Mouse (Mus musculus): ENCODE results near the gene Dnpep. TPM values are rescaled to one million over a fixed set of nuclear protein-coding genes. Genes with fewer than 3 reads are reported as not detected.

Gene Dnpep
- polyA plus RNA-seq, 1 experiment from 2014 or later: 184 TPM

DNA sequence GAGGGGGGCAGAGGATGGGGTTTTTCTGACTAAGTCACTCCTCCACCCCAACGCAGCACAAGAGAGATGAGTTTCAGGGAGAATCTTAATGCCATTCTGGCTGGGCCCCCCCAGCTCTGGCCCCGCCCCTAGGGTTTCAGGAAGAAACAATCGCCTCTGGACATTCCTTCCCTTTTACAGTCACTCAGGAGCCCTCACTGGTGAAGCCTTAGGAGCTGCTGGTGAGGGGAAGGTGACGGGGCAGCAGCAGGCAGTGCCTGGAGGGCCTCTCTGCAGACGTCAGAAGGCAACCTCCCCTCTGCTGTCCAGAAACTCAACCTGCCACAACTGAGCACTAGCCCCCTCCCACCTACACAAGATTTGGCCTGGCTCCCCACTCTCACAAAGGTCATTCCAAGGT is 31.5 kb upstream of the Dnpep start:
- H3K9ac ChIP-seq (replicated peaks; ENCODE audit: low read length): no peak overlapping the region
- no peak overlapping the region for H3K4me3 ChIP-seq (ENCODE audit: low read length)
- WGBS: 35% methylated on average over 5 of the region's 5 CpGs
- H3K27me3 ChIP-seq (ENCODE audit: insufficient read depth, low read length): no peaks in the 10 kb centered on the region
- H3K36me3 ChIP-seq (ENCODE audit: insufficient read depth, low read length): no peaks in the 10 kb centered on the region
- no peak for ATAC-seq (ENCODE audit: low FRiP score, low TSS enrichment)
- no peak overlapping the region for H3K27ac ChIP-seq (ENCODE audit: low read length)
- H3K4me2 ChIP-seq (replicated peaks; ENCODE audit: low read depth, low read length): no peak overlapping the region
- H3K9me3 ChIP-seq (ENCODE audit: low read length): no peaks in the 10 kb centered on the region
- H3K4me1 ChIP-seq (ENCODE audit: insufficient read depth, low read length): peaks cover 23% of the 10 kb centered on the region

DNA sequence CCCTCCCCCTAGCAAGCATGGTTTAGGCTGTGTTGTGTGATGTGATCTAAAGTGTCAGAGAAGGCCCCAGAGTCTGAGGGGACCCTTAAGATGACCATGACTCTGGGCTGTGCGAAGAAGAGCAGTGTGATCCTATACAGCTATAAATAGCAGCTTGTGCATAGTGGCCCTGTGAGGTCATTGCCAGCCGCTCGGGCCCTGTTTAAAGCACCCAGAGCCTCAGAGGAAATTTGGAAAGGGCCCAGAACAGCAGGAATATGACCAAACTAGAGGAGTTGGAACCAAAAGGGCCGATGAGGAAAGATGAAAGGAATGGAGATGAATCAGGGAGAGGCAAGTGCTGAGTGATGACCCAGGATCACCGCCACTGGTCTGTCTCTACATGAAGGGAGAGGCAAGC is 29.5 kb upstream of the Dnpep start:
- Histone ChIP-seq H3K9me3 (ENCODE audit: low read length) (no peaks in the 10 kb centered on the region), H3K4me3 (ENCODE audit: low read length) (no peak overlapping the region), H3K9ac (replicated peaks; ENCODE audit: low read length) (no peak overlapping the region), H3K27me3 (ENCODE audit: insufficient read depth, low read length) (no peaks in the 10 kb centered on the region), H3K4me1 (ENCODE audit: insufficient read depth, low read length) (peaks cover 34% of the 10 kb centered on the region), H3K36me3 (ENCODE audit: insufficient read depth, low read length) (no peaks in the 10 kb centered on the region), H3K27ac (ENCODE audit: low read length) (no peak overlapping the region), H3K4me2 (replicated peaks; ENCODE audit: low read depth, low read length) (no peak overlapping the region)
- 75% methylated on average over 5 of the region's 5 CpGs for WGBS
- no peak for ATAC-seq (ENCODE audit: low FRiP score, low TSS enrichment)

DNA sequence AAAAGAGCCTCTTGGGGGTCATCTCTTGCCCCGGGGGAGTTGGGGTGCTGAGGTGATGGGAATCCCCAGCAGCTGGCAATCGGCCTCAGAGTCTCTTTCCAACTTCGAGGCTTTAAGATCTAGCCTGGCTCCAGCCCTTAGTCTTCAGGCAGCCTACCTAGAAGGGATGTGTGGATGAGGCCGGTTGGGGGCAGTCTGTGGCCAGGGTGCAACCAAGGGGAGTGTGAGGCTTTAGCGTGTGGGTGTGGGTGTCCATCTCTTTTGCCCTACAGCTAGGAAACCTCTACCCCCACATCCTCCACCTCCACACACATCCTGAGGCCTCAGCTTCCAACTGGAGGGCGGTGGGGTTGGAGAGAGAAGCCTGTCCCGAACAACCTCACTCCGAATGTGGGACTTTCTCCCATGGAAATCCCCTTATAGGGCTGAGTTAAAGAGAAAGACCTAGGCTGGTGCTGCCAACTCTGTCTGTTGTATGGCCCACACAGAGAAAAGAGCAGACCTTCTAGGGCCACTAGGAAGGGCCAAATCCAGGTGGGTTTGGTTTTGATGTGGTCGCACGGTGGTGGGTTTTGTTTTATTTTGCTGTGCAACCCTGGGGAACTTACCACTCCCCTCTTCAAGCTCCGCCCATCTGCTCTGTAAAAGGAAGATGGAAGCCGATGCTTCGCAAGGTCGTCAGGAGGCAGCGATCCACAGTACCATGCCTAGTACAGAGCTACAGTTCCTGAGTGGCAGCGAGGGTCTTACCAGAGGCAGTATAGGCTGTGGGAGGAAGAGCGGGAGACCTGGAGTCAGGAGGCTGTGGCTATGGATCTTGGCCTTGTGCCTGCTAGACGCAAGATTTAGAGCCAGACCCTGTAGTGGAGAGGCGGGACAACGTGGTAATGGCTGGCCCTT is 27.5 kb upstream of the Dnpep start:
- WGBS: 14% methylated on average over 20 of the region's 20 CpGs
- Histone ChIP-seq H3K27me3 (ENCODE audit: insufficient read depth, low read length) (no peaks in the 10 kb centered on the region), H3K9me3 (ENCODE audit: low read length) (no peaks in the 10 kb centered on the region), H3K27ac (ENCODE audit: low read length) (peak overlapping the region; percentile 93), H3K4me3 (ENCODE audit: low read length) (peak overlapping the region; percentile 19; the same call in 1 of the 2 replicates), H3K9ac (replicated peaks; ENCODE audit: low read length) (peak overlapping the region; percentile 40; the same call in 1 of the 2 replicates), H3K4me2 (replicated peaks; ENCODE audit: low read depth, low read length) (peak overlapping the region; percentile 47), H3K4me1 (ENCODE audit: insufficient read depth, low read length) (peaks cover 34% of the 10 kb centered on the region), H3K36me3 (ENCODE audit: insufficient read depth, low read length) (no peaks in the 10 kb centered on the region)
- peak; percentile 40; the same call in 1 of the 2 replicates for ATAC-seq (ENCODE audit: low FRiP score, low TSS enrichment)

DNA sequence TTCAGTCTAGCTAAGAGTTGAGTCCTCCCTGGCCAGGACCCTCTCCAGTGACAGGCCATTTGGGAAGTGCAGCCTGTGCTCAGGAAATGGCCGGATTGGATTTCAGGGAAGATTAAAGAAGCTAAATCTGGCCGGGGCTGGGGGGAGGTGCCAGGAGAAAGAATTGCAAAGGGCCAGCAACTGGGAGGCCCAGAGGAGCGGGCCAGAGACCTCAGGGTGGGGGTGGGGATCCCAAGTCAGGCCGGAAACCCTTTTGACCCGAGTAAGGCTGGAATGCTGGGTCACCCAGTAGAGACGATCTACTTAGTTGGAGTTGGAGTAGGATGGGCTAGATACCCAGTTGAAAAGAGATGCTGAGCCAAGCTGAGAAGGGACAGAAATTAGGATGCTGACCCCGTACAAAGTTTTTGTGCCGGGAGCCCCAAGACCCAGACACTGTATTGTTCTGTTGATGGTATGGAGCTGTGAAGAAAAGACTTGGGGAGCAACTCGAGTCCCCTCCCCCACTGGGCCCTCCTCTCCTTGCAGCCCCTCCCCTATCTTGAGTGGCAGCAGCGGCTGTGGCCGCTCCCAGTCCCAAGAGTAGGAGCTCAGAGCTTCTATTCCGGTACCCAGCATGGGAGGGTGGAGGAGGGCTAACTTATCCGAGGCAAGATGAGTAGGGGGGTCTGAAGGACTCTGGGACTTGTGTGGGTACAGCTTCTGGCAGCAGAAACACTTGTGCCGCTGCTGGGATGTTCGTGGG is 26.7 kb upstream of the Dnpep start:
- no peaks in the 10 kb centered on the region for H3K27me3 ChIP-seq (ENCODE audit: insufficient read depth, low read length)
- H3K36me3 ChIP-seq (ENCODE audit: insufficient read depth, low read length): no peaks in the 10 kb centered on the region
- H3K27ac ChIP-seq (ENCODE audit: low read length): peak overlapping the region; percentile 93
- peak overlapping the region; percentile 51 for H3K9ac ChIP-seq (replicated peaks; ENCODE audit: low read length)
- H3K4me3 ChIP-seq (ENCODE audit: low read length): no peak overlapping the region
- no peaks in the 10 kb centered on the region for H3K9me3 ChIP-seq (ENCODE audit: low read length)
- peak overlapping the region; percentile 47 for H3K4me2 ChIP-seq (replicated peaks; ENCODE audit: low read depth, low read length)
- ATAC-seq (ENCODE audit: low FRiP score, low TSS enrichment): peak; percentile 76
- peaks cover 35% of the 10 kb centered on the region for H3K4me1 ChIP-seq (ENCODE audit: insufficient read depth, low read length)
- 5% methylated on average over 15 of the region's 15 CpGs for WGBS

DNA sequence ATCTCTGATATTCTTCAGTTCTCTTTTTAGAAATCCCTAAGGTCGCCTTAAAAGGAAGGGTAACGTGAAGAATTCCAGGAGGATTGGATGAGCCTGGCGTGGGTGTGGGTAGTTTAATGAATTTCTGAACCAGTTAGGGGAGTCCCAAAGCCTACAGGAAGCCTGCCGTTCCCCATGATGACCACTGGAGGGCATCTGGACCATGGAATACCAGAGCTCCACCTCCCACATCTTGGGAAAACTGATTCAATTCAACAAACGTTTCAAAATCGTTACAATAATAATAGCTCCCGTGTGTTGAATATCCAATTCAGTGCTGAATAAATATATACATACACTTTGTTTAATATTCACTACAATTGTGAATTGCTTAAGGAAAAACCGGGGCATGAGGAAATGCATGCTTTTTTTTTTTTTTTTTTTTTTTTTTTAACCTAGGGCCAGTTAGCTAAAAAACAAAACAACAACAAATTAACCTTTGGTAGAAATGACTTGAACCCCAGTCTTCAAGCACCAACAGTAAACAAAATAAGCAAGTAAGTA is 25.2 kb upstream of the Dnpep start:
- peaks cover 46% of the 10 kb centered on the region for H3K4me1 ChIP-seq (ENCODE audit: insufficient read depth, low read length)
- H3K27me3 ChIP-seq (ENCODE audit: insufficient read depth, low read length): no peaks in the 10 kb centered on the region
- ATAC-seq (ENCODE audit: low FRiP score, low TSS enrichment): no peak
- H3K9ac ChIP-seq (replicated peaks; ENCODE audit: low read length): no peak overlapping the region
- no peaks in the 10 kb centered on the region for H3K9me3 ChIP-seq (ENCODE audit: low read length)
- H3K27ac ChIP-seq (ENCODE audit: low read length): no peak overlapping the region
- no peaks in the 10 kb centered on the region for H3K36me3 ChIP-seq (ENCODE audit: insufficient read depth, low read length)
- no peak overlapping the region for H3K4me2 ChIP-seq (replicated peaks; ENCODE audit: low read depth, low read length)
- WGBS: under 1% methylated on average over 8 of the region's 8 CpGs
- H3K4me3 ChIP-seq (ENCODE audit: low read length): no peak overlapping the region

DNA sequence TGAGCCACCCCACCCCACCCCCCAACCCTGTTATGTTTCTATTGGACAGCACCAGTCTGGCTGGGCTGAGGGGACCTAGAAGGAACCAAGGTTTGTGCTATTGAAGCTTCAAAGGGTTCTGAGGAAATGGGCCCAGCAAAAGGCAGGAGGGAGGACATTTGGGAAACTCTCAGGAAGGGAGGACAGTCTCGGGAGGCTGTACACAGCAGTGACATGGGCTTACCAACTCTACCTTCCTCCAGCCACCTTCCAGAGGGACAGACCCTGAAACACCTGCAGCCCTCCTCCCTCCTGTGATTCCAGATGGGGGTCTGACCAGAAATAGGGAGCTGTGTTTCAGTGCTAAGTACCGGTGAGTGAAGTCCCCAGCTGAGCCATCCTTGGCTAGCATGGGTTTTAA is 22.7 kb upstream of the Dnpep start:
- 84% methylated on average over 2 of the region's 2 CpGs for WGBS
- no peak overlapping the region for H3K27ac ChIP-seq (ENCODE audit: low read length)
- H3K9ac ChIP-seq (replicated peaks; ENCODE audit: low read length): no peak overlapping the region
- peaks cover 53% of the 10 kb centered on the region for H3K4me1 ChIP-seq (ENCODE audit: insufficient read depth, low read length)
- H3K4me3 ChIP-seq (ENCODE audit: low read length): no peak overlapping the region
- ATAC-seq (ENCODE audit: low FRiP score, low TSS enrichment): no peak
- no peaks in the 10 kb centered on the region for H3K36me3 ChIP-seq (ENCODE audit: insufficient read depth, low read length)
- no peak overlapping the region for H3K4me2 ChIP-seq (replicated peaks; ENCODE audit: low read depth, low read length)
- no peaks in the 10 kb centered on the region for H3K9me3 ChIP-seq (ENCODE audit: low read length)
- no peaks in the 10 kb centered on the region for H3K27me3 ChIP-seq (ENCODE audit: insufficient read depth, low read length)

DNA sequence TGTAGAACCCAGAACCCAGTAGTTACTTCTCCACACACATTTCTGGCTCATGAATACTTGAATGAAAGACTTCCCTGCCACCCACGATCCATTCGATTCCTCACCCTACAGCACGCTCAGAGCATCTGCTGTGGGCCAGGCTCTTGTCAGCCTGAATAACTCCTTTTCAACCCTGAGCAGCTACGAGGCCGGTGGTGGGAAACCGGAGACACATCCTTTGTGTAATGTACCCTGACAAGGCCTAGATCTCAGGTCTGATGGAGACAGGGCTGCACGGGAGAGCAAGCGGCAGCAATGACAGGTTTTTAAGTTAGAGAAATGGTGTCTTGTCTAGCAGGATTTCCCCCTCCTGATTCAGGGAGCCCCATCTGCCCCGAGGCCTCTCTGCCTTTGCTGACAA is 21.5 kb upstream of the Dnpep start:
- H3K9ac ChIP-seq (replicated peaks; ENCODE audit: low read length): peak overlapping the region; percentile 9; the same call in 1 of the 2 replicates
- H3K4me3 ChIP-seq (ENCODE audit: low read length): no peak overlapping the region
- ATAC-seq (ENCODE audit: low FRiP score, low TSS enrichment): no peak
- no peaks in the 10 kb centered on the region for H3K36me3 ChIP-seq (ENCODE audit: insufficient read depth, low read length)
- peaks cover 41% of the 10 kb centered on the region for H3K4me1 ChIP-seq (ENCODE audit: insufficient read depth, low read length)
- WGBS: 17% methylated on average over 9 of the region's 9 CpGs
- H3K27ac ChIP-seq (ENCODE audit: low read length): no peak overlapping the region
- H3K27me3 ChIP-seq (ENCODE audit: insufficient read depth, low read length): no peaks in the 10 kb centered on the region
- H3K4me2 ChIP-seq (replicated peaks; ENCODE audit: low read depth, low read length): no peak overlapping the region
- no peaks in the 10 kb centered on the region for H3K9me3 ChIP-seq (ENCODE audit: low read length)

DNA sequence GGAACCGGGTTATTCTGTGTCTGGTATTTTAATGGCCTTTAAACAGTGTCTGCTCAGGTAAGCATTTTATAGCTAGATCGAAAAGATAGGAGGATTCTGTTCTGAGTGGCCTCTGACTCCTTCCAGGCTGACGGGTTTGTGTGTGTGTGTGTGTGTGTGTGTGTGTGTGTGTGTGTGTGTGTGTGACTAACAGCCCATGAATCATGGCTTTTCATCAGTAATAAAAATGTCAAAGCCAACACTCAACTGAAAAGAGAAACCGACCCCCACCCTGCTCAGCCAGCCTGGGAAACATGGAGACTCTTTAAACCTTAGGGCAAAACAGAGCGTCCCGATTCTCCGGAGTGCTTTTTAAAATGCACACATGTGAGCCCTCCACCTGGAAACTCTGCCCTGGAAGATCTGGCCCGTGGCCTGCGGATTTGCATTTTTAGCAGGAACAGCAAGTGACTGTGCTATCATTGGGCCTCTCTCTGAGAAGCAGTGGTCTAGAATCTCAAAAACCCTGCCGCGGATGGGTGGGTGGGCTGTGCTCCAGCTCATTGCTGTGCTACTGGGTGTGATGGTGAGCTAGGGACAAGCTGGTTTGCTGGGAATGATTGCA is 20.4 kb upstream of the Dnpep start:
- no peaks in the 10 kb centered on the region for H3K9me3 ChIP-seq (ENCODE audit: low read length)
- H3K36me3 ChIP-seq (ENCODE audit: insufficient read depth, low read length): no peaks in the 10 kb centered on the region
- H3K9ac ChIP-seq (replicated peaks; ENCODE audit: low read length): peak overlapping the region; percentile 50
- 6% methylated on average over 11 of the region's 11 CpGs for WGBS
- H3K27ac ChIP-seq (ENCODE audit: low read length): peak overlapping the region; percentile 77; the same call in 1 of the 2 replicates
- no peak overlapping the region for H3K4me3 ChIP-seq (ENCODE audit: low read length)
- H3K4me2 ChIP-seq (replicated peaks; ENCODE audit: low read depth, low read length): peak overlapping the region; percentile 43
- H3K4me1 ChIP-seq (ENCODE audit: insufficient read depth, low read length): peaks cover 30% of the 10 kb centered on the region
- peak; percentile 59 for ATAC-seq (ENCODE audit: low FRiP score, low TSS enrichment)
- H3K27me3 ChIP-seq (ENCODE audit: insufficient read depth, low read length): no peaks in the 10 kb centered on the region

DNA sequence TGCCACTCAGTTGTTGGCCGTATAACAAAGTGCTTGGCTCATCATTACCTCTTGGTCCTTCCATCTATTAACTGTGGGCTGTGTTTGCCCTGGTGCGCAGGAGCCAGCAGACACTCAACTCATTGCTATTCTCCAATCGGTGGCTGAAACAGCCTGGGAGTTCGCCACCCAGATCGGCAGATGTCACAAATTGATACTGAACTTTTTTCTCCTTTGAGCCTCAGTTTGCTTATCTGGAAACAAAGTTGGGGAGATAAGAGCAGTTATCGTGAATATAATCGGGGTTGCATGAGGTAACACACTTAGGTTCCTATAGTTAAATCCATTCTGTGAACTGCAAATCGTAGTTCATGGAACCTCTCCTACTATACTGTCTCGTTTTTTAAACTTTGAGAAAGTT is 19.3 kb upstream of the Dnpep start:
- no peak for ATAC-seq (ENCODE audit: low FRiP score, low TSS enrichment)
- Histone ChIP-seq H3K27me3 (ENCODE audit: insufficient read depth, low read length) (no peaks in the 10 kb centered on the region), H3K4me1 (ENCODE audit: insufficient read depth, low read length) (peaks cover 30% of the 10 kb centered on the region), H3K9me3 (ENCODE audit: low read length) (no peaks in the 10 kb centered on the region), H3K27ac (ENCODE audit: low read length) (no peak overlapping the region), H3K4me3 (ENCODE audit: low read length) (no peak overlapping the region), H3K9ac (replicated peaks; ENCODE audit: low read length) (no peak overlapping the region), H3K36me3 (ENCODE audit: insufficient read depth, low read length) (no peaks in the 10 kb centered on the region), H3K4me2 (replicated peaks; ENCODE audit: low read depth, low read length) (no peak overlapping the region)
- WGBS: 63% methylated on average over 9 of the region's 9 CpGs
